Mouse (Mus musculus) lung, adult 2 months (tissue): ENCODE results near the gene Oxsr1. TPM values are rescaled to one million over a fixed set of nuclear protein-coding genes. Genes with fewer than 3 reads are reported as not detected.

Experiments
- DNase-seq: peaks from one replicate; pipeline ENCODE4 v3.0.0; 2022
- H3K4me1 ChIP-seq: fragments of 200-500 bp; 2 replicates; pipeline ENCODE4 v1.6.1; 2011; ENCODE audit warnings: low read length; ENCODE audit not compliant: control insufficient read depth, insufficient read depth
- H3K4me3 ChIP-seq: fragments of 200-500 bp; replicated peaks from 2 replicates; pipeline ENCODE3; 2011; ENCODE audit warnings: low read depth, mild to moderate bottlenecking, control low read depth, low read length; ENCODE audit errors: extremely low read depth
- CTCF ChIP-seq: fragments of 200-500 bp; IDR thresholded peaks from 2 replicates; pipeline ENCODE4 v1.5.1; 2011; ENCODE audit warnings: mild to moderate bottlenecking, low read length, control low read depth; ENCODE audit not compliant: insufficient read depth
- POLR2A ChIP-seq: fragments of 200-500 bp; IDR thresholded peaks from 2 replicates; pipeline ENCODE4 v1.6.1; 2011; ENCODE audit warnings: low read depth, mild to moderate bottlenecking, control low read depth, low read length, borderline replicate concordance; ENCODE audit errors: extremely low read depth
- WGBS: fragments of 180-500 bp; shearing (Covaris S2); methylation state at CpG from one replicate; pipeline ENCODE4 v1.1.7; 2018; 5-methylcytosine and 5-hydroxymethylcytosine counted together
- polyA plus RNA-seq: library from polyadenylated mRNA; depleted of rRNA; stranded (reverse); fragments of >200 nt; gene quantifications from 2 replicates; pipeline ENCODE4 v1.2.3, GENCODE M21; 2012

Oxsr1 gene
- polyA plus RNA-seq, 1 experiment, result 19.8 TPM

- WGBS, result 92% methylated on average over 2 of the region's 2 CpGs
- Histone ChIP-seq H3K4me3 (no peak overlapping the region), H3K4me1 (no peaks in the 10 kb centered on the region)
- no peak for TF ChIP-seq POLR2A
- TF ChIP-seq CTCF, result no peak
- DNase-seq, result no peak
These were observed 61.4 kb downstream of the Oxsr1 start for GRCm38 (mm10) chr9:119260825-119261224.

- 96% methylated on average over 2 of the region's 2 CpGs for WGBS
- DNase-seq, result no peak
- TF ChIP-seq POLR2A (no peak), CTCF (no peak)
- H3K4me1 ChIP-seq, result no peaks in the 10 kb centered on the region
- no peak overlapping the region for H3K4me3 ChIP-seq
These were observed 63.4 kb downstream of the Oxsr1 start for GRCm38 (mm10) chr9:119258785-119259184.

GRCm38 (mm10) chr9:119258128-119258527 is 64.1 kb downstream of the Oxsr1 start:
- no peak for DNase-seq
- Histone ChIP-seq H3K4me1 (no peaks in the 10 kb centered on the region), H3K4me3 (no peak overlapping the region)
- 72% methylated on average over 5 of the region's 5 CpGs for WGBS
- TF ChIP-seq POLR2A (no peak), CTCF (no peak)

- H3K4me3 ChIP-seq, result no peak overlapping the region
- 95% methylated on average over 12 of the region's 12 CpGs for WGBS
- H3K4me1 ChIP-seq, result no peaks in the 10 kb centered on the region
- no peak for DNase-seq
- no peak for TF ChIP-seq POLR2A
- no peak for TF ChIP-seq CTCF
These were observed 66.1 kb downstream of the Oxsr1 start for GRCm38 (mm10) chr9:119256161-119256560.

- Histone ChIP-seq H3K4me1 (no peaks in the 10 kb centered on the region), H3K4me3 (no peak overlapping the region)
- TF ChIP-seq POLR2A (no peak), CTCF (no peak)
- no peak for DNase-seq
- 92% methylated on average over 1 of the region's 1 CpGs for WGBS
These were observed 67.1 kb downstream of the Oxsr1 start for GRCm38 (mm10) chr9:119255096-119255495.

- DNase-seq, result no peak
- H3K4me1 ChIP-seq, result no peaks in the 10 kb centered on the region
- TF ChIP-seq CTCF (no peak), POLR2A (no peak)
- H3K4me3 ChIP-seq, result no peak overlapping the region
- 80% methylated on average over 2 of the region's 2 CpGs for WGBS
These were observed 68.0 kb downstream of the Oxsr1 start for GRCm38 (mm10) chr9:119254187-119254586.

- DNase-seq, result no peak
- Histone ChIP-seq H3K4me1 (no peaks in the 10 kb centered on the region), H3K4me3 (no peak overlapping the region)
- TF ChIP-seq POLR2A (no peak), CTCF (no peak)
- WGBS, result 58% methylated on average over 5 of the region's 5 CpGs
These were observed 74.2 kb downstream of the Oxsr1 start for GRCm38 (mm10) chr9:119247996-119248395.

GRCm38 (mm10) chr9:119246826-119247225 is 75.4 kb downstream of the Oxsr1 start:
- DNase-seq, result peak; percentile 22

GRCm38 (mm10) chr9:119243981-119244380 is 78.2 kb downstream of the Oxsr1 start:
- H3K4me1 ChIP-seq, result no peaks in the 10 kb centered on the region
- no peak for DNase-seq
- H3K4me3 ChIP-seq, result no peak overlapping the region
- WGBS, result 87% methylated on average over 3 of the region's 3 CpGs
- TF ChIP-seq POLR2A, result no peak

More at GRCm38 (mm10) chr9:119246826-119247225, 75.4 kb downstream of the Oxsr1 start:
- Histone ChIP-seq H3K4me1 (no peaks in the 10 kb centered on the region), H3K4me3 (no peak overlapping the region)
- 72% methylated on average over 5 of the region's 5 CpGs for WGBS
- TF ChIP-seq CTCF, result peak; percentile 5; the same call in 1 of the 2 replicates
- TF ChIP-seq POLR2A, result no peak

- no peaks in the 10 kb centered on the region for H3K4me1 ChIP-seq
- no peak for DNase-seq
- WGBS, result 75% methylated on average over 11 of the region's 11 CpGs
- no peak overlapping the region for H3K4me3 ChIP-seq
- TF ChIP-seq POLR2A (no peak), CTCF (no peak)
These were observed 80.9 kb downstream of the Oxsr1 start for GRCm38 (mm10) chr9:119241169-119241865.
